Mouse (Mus musculus): ENCODE measurements around the gene Cluh.

Cluh gene

DNA sequence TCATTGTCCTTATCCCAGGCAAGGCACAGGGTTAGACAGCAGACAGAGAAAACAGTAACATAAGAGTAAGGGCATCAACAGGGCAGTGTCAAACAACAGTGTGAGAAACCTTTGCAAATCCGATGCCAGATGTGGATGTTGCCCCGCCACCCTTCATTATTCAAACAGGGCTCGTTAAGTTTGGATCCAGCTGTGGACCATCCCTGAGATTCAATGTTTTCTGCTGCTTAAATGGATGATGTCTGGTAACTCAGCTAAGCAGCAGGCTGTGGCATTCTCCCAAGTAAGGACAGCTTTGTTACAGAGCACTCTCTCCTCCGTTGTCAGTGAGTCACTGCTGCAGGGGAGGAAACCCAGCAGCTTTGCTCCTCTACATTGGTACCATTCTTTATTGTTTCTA lies 25.9 kb downstream of the Cluh start:
- DNase-seq: no peak

- no peak for DNase-seq
Measured at GRCm38 (mm10) chr11:74692151-74692550, 42.9 kb downstream of the Cluh start.

- no peak for DNase-seq
Measured at GRCm38 (mm10) chr11:74699505-74699904, 50.2 kb downstream of the Cluh start.

GRCm38 (mm10) chr11:74704068-74704467 lies 54.8 kb downstream of the Cluh start:
- no peak for DNase-seq

DNA sequence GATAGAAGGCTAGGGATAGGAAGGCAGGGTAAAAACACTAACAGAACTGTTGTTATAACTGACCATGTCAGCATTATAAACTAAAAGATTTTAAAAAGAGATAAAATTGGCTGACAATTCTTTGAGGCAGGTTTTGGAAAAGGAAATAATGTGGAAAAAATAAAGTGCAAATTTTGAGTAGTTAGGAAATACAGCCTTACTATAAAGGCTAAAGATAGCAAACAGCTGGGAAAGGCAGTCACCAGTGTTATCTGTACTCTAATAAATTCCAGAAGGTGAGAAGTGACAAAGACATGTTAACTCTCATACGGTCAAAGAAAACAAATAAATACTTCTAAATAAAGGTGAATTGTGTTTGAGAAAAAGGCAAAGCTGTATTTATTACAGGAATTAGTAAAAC lies 59.5 kb downstream of the Cluh start:
- no peak for DNase-seq

DNA sequence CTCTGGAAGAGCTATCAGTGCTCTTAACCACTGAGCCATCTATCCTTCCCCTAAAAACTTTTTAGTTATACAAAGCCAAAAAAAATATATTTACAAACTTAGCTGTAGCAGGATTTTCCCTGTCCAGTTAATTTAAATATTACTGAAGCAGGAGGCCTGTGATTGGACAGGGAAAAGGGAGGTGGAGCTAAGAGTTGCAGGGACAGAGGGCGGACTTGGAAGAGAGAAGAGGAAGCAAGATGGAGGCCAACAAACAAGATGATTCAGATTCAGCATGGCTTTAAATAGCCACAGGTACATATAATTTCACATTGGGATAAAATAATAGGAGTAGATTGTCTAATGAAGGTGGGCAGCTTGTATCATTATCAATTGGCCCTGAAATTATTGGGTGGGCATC lies 61.4 kb downstream of the Cluh start:
- no peak for DNase-seq

DNA sequence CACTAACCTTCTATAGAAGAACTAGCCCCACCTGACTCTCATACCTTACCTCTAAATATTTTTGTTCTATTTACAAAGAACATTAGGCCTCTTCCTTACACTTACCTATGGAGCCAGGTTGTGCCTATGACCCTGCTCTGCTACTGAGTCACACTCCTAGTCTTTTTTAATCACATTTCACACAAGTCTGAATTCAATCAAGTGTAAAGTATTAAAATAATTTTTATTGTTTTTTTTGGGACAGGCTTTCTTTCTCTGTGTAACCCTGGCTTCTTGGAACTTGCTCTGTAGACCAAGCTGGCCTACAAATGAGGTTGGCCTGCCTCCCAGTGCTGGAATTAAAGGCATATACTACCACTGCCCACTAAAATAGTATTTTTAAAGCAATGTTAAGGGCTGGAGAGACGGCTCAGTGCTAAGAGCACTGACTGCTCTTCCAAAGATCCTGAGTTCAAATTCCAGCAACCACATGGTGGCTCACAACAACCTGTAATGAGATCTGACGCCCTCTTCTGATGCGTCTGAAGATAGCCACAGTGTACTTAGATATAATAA lies 66.8 kb downstream of the Cluh start:
- DNase-seq: no peak
